Mouse (Mus musculus) hindbrain, embryonic 14.5 days (tissue): Measurements from ENCODE around the gene Tada2a. TPM values are rescaled to one million over a fixed set of nuclear protein-coding genes. Genes with fewer than 3 reads are reported as not detected.

ENCODE experiments used
- ATAC-seq: fragments of 200-750 bp; cut with Nextera tagmentation; 2 replicates; pipeline ENCODE4 v1.8.0; 2017; ENCODE audit warnings: moderate number of reproducible peaks, mild to moderate bottlenecking, moderate TSS enrichment, moderate library complexity; ENCODE audit not compliant: low FRiP score
- DNase-seq: peaks from one replicate; pipeline ENCODE4 v3.0.0-alpha.2; 2015; ENCODE audit warnings: low spot score
- H3K27ac ChIP-seq: fragments of 300-500 bp; sonication (generic); 2 replicates; pipeline ENCODE4 v1.5.1; 2014; ENCODE audit warnings: mild to moderate bottlenecking, moderate library complexity
- H3K27me3 ChIP-seq: fragments of 300-500 bp; sonication (generic); 2 replicates; pipeline ENCODE4 v1.6.1; 2014; ENCODE audit warnings: mild to moderate bottlenecking, low read length, mixed read lengths; ENCODE audit not compliant: control insufficient read depth, insufficient read depth
- H3K36me3 ChIP-seq: fragments of 300-500 bp; sonication (generic); replicated peaks from 2 replicates; pipeline ENCODE4 v1.6.1; 2014; ENCODE audit not compliant: control insufficient read depth, insufficient read depth
- H3K4me1 ChIP-seq: fragments of 300-500 bp; sonication (generic); replicated peaks from 2 replicates; pipeline ENCODE4 v1.6.1; 2014; ENCODE audit warnings: antibody characterized with exemption, low read length, mixed read lengths; ENCODE audit not compliant: control insufficient read depth, insufficient read depth
- H3K4me2 ChIP-seq: fragments of 300-500 bp; sonication (generic); replicated peaks from 2 replicates; pipeline ENCODE4 v1.6.1; 2014; ENCODE audit warnings: mild to moderate bottlenecking, moderate library complexity
- H3K4me3 ChIP-seq: fragments of 300-500 bp; sonication (generic); replicated peaks from 2 replicates; pipeline ENCODE4 v1.5.1; 2014; ENCODE audit warnings: mild to moderate bottlenecking, low read length
- H3K9ac ChIP-seq: fragments of 300-500 bp; sonication (generic); 2 replicates; pipeline ENCODE4 v1.6.1; 2014
- H3K9me3 ChIP-seq: fragments of 300-500 bp; sonication (generic); 2 replicates; pipeline ENCODE4 v1.6.1; 2016; ENCODE audit warnings: low read length; ENCODE audit not compliant: control insufficient read depth
- WGBS: fragments of 180-500 bp; shearing (Covaris S2); extraction: QIAGEN DNeasy Blood & Tissue Kit; methylation state at CpG from one replicate; pipeline ENCODE4 v1.1.7; 2014; 5-methylcytosine and 5-hydroxymethylcytosine counted together
- polyA plus RNA-seq: library from polyadenylated mRNA; unstranded; fragments of >200 nt; fragmentation: Nextera tagmentation; extraction: Ambion mirVana; gene quantifications from 2 replicates; pipeline ENCODE4 v1.2.1, GENCODE M21; 2014

The Tada2a gene
- polyA plus RNA-seq, 1 experiment from 2014 or later = 27.6 TPM

DNA sequence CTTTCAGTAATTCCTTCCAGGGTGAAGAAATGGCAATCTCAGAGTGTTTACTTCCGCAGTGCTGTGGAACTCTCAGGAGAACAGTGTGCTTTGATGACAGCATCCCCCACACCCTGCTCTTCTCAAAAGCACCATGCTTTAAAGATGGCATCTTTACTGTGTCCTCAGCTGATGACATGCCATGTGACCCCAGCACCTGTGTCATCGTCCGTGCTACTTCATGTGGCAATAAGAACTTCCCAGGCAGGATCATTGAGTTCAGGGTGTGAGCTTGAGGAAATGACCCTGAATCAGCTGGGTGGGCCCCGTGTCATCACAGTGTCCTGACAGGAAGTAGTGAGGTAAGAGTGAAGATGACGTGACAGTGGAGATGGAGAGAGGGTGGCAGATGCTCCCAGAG is 96.8 kb downstream of the Tada2a start:
- no peak for DNase-seq
- no peak overlapping the region for H3K27ac ChIP-seq
- H3K9ac ChIP-seq = no peak overlapping the region
- H3K9me3 ChIP-seq = no peaks in the 10 kb centered on the region
- no peaks in the 10 kb centered on the region for H3K27me3 ChIP-seq
- peaks cover 84% of the 10 kb centered on the region for H3K36me3 ChIP-seq
- H3K4me2 ChIP-seq = no peak overlapping the region
- H3K4me3 ChIP-seq = no peak overlapping the region
- H3K4me1 ChIP-seq = no peaks in the 10 kb centered on the region
- WGBS = 87% methylated on average over 5 of the region's 5 CpGs
- ATAC-seq = no peak

DNA sequence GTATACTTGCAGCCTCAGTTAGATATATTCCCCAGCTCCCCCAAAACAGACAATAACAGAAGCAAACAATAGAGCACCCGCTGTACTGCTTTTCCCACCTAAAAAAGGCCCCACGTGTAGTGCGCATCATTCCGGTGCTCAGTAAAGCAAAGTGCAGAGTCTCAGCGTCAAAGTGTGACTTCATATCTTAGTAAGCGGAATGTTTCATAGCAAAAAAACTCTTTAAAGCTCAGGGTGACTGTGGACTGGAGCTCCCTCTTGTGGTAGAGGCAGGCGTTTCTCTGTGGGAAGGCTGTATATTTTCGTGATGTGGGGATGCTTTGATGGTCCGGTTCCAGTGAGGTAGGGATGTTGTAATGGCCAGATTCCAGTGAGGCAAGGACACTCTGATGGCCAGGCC is 97.4 kb downstream of the Tada2a start:
- Histone ChIP-seq H3K4me1 (no peaks in the 10 kb centered on the region), H3K9me3 (no peaks in the 10 kb centered on the region), H3K27ac (no peak overlapping the region), H3K4me3 (no peak overlapping the region), H3K36me3 (peaks cover 87% of the 10 kb centered on the region), H3K9ac (no peak overlapping the region), H3K4me2 (no peak overlapping the region), H3K27me3 (no peaks in the 10 kb centered on the region)
- WGBS = 63% methylated on average over 9 of the region's 9 CpGs
- ATAC-seq (no peak), DNase-seq (no peak)

Other genes starting within 250 kb of the Tada2a start
- gene Ddx52, start 187.5 kb downstream of the Tada2a start, polyA plus RNA-seq = 21.9 and 25.3 TPM in 2 replicates
- gene Synrg, start 165.2 kb downstream of the Tada2a start, polyA plus RNA-seq = 26.2 and 28.2 TPM in 2 replicates
- 11.3 and 13.7 TPM in 2 replicates for gene Dusp14, start 60.3 kb downstream of the Tada2a start, polyA plus RNA-seq
- 36.2 and 40.7 TPM in 2 replicates for gene Acaca, start 72 bp upstream of the Tada2a start, polyA plus RNA-seq
- gene Gm11437, start 37.9 kb upstream of the Tada2a start, polyA plus RNA-seq = 0.17 TPM in 1 of 2 replicates, not detected in the other